Mouse (Mus musculus) cortical plate, adult 2 months (tissue): ENCODE measurements around the gene Spint5.

Experiments
- CTCF ChIP-seq: fragments of 200-500 bp; IDR thresholded peaks from 2 replicates; pipeline ENCODE4 v1.5.1; 2011; ENCODE audit warnings: mild to moderate bottlenecking, control low read depth, low read length; ENCODE audit not compliant: insufficient read depth; ENCODE audit errors: extremely low read depth
- POLR2A ChIP-seq: fragments of 200-500 bp; IDR thresholded peaks from 2 replicates; pipeline ENCODE4 v1.6.1; 2011; ENCODE audit warnings: mild to moderate bottlenecking, low read length, control low read depth; ENCODE audit not compliant: insufficient read depth; ENCODE audit errors: extremely low read depth

GRCm38 (mm10) chr2:164723276-164723675, 8.2 kb downstream of the Spint5 start:
- no peak for TF ChIP-seq POLR2A
- no peak for TF ChIP-seq CTCF
